Mouse (Mus musculus) fibroblast of lung, adult 2 months (primary cell): ENCODE results near the gene Ccni.

ENCODE experiments used
- DNase-seq: peaks from one replicate; pipeline ENCODE4 v3.0.0-alpha.2; 2011; ENCODE audit warnings: low read depth

The Ccni gene

DNA sequence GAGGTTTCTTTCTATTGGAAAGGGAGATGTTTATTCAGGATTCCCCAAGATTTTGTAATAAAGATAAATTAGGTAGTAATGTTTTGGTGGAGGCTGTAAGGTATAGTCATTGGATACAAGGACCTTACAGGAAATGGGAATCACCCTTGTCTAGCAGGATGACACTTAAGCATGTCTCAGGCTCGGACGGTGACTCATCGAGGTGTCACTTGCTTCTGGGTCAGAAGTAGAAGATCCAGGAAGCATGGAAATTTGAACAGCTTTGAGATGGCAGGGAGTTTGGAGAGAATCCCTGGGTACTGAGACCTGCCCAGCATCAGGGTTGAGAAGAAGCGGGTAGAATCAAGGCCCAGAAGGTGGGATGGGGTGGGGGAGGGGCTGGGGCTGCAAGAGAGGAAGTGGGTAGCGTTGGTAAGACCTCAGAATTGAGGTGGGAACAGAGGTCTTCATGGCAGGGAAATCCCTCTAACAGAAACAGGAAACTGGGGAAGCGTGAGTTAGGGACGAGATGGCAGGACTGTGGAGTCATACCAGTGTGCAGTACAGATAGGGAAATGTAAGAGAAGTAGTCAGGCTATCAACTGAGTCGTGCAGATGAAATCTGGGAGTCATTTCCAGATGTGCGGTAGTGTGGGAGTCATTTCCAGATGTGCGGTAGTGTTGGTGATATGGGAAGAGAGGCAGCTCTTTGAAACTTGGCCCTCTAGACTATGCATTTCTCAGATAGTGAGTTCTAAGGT lies 70.8 kb downstream of the Ccni start:
- no peak for DNase-seq

- no peak for DNase-seq
Observed at GRCm38 (mm10) chr5:93133445-93134244, 72.7 kb downstream of the Ccni start.
